Mouse (Mus musculus): ENCODE results near the gene Galt. TPM values are rescaled to one million over a fixed set of nuclear protein-coding genes. Genes with fewer than 3 reads are reported as not detected.
"Not testable (repeated sequence)": the region's sequence is repeated elsewhere in the genome, so short reads cannot be mapped to it uniquely, and the experiment has no call there.

The Galt gene
- total RNA-seq, 2 experiments from 2014 or later, result 52.2 to 54.3 TPM

DNA sequence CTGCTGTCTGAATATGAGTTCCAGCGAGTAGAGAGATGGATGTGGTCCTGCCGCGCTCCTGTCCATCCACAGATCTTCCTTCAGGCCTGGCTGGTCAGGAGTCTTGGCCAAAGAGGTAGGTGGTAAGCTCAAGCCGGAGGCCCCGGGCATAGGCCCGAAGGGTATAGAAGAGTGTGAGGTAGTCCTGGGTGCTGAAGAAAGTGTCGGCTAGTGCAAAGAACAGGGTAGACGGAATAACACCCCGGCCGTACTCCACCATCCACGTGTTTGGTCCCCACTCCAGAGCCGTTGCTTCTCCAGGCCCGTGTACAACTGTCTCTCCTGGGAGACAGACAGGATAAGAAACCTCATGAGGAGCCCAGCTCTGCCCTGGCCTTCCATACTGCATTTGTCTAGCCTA is 15.8 kb upstream of the Galt start:
- DNase-seq (ENCODE audit: low spot score in 2 of 2), result no peak

DNA sequence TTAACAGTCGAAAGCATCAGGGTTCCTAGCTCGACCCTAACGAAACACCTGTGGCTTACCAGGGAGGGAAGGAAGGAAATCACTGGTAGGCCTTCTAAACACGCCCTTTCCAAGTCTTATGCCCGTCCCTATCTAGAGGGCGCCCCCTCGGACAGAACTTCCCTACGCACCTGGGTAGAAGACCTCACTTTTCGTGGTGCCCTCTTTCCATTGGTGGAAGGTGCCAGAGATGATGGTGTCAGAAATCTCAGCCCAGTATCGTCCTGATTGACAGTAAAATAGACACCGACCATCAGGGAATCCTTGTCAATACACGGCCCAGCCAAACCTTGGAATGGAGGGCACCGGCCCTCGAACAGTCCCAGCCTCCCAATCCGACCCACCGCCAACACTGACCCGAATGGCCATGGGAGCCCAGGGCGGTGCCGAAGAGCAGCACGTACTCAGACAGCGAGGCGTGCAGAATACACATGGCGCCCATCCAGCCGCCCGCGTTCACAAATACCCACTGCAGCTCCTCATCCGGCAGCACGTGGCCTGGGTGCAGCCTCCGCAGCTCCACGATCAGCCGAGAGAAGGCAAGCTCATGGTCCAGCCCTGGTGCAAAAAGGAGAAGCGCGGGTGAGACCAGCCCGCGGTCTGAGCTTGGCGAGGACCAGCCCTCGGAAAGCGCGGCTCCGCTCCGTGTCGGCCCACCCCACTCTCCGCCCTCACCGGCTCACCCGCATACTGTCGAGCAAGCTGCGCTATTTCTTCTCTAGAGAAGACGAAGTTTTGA is 14.5 kb upstream of the Galt start:
- DNase-seq (ENCODE audit: low spot score in 2 of 2), result peak in 1 of 2 experiments; percentile 83

DNA sequence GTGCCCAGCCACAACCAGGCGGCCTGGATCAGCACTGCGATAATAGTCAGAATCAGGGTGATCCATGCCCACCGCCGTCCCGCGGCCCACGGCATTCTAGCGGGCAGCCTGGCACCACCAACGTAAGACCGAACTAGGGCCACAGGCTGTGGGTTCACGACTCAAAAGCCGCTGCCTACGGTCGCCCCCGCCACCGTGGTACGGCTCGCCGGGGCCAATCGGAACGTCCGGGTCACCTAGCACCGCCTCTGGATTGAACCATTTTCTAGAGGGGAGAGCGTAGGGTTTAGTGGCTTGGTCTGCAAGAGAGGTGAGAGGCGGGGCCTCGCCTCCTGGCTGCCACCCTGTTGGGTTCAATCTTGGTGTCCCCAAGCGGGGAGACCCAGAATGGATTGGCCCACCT is 13.9 kb upstream of the Galt start:
- peak; percentile 92 to 97 for DNase-seq (ENCODE audit: low spot score in 2 of 2)

DNA sequence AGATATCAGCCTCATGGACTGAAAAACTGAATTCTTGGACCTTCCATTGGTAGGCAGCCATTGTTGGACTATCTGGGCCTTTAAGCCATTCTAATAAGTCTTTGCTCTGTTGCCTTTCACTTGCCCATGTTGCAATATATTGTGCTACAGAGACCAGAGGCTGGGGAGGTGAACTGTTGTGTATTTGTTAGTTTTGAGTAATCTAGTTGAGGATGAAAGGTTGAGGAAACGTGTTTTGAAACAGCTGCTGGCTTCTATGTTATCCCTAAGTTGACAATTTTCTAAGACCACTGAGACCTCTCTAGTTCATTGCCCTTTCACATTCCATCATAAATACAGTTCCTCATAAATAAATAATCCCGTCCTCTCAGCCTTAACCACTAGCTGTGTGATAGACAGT is 10.9 kb upstream of the Galt start:
- no peak for DNase-seq (ENCODE audit: low spot score in 2 of 2)

DNA sequence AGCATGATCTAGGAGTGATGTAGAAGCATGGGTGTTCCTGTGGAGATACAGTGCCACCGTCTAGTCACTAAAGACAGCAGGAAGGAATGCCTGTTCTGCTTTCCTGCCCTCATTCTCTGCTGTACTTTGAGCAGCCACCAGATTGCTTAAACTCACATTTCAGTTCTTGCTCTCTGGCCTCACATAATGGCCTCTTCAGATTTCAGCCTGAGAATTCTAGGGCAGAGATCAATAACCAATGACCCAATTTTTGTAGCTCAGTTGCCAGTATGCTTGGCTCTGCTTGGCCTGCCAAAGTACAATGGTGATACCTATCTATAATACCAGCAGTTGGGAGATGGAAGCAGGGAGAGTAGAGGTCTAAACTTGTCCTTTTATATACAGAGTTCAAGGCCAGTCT is 10.0 kb upstream of the Galt start:
- no peak for DNase-seq (ENCODE audit: low spot score in 2 of 2)

DNA sequence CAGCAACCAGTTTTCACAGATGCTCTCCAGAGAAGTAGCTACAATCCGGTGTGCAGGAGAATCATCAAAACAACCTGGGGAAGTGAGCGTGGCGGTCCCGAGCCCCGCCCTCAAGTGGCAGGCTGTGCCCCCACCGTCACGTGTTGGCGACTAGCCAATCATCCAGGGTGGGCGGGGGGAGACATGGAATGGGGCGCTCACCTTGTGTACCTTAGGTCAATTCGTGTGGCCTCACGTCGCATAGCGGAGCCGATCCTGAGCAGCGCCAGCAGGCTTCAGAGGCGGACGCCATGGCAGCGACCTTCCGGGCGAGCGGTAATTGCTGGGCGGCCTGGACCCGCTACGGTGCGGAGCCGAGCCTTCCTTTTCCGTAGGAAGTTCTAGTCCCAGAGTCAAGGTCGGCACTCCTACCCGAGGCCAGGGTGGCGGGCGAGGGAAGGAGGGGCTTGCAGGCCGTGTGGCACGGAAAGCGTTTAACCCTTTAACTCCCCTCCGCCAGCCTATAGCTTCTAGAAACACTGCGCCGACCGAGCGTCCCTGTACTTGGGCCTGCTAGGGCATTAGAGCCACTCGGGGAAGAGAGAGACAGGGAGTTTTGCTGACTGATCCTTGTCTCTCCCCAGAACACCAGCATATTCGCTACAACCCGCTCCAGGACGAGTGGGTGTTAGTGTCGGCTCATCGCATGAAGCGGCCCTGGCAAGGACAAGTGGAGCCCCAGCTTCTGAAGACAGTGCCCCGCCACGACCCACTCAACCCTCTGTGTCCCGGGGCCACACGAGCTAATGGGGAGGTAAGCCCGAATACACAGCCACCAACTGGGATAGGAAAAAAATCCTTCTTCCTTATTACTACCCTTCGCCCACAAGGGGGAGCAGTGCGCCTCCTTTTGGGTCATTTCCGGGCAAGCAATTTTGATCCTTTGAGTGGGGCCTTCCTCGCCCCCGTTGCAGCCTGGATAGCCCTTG is 594 bp downstream of the Galt start, which contains the start of gene Sigmar1:
Sigmar1 (minus strand) TSS at position 820 of the 968 bp plus-strand sequence.
- DNase-seq (ENCODE audit: low spot score in 2 of 2), result peak; percentile 70 to 87

DNA sequence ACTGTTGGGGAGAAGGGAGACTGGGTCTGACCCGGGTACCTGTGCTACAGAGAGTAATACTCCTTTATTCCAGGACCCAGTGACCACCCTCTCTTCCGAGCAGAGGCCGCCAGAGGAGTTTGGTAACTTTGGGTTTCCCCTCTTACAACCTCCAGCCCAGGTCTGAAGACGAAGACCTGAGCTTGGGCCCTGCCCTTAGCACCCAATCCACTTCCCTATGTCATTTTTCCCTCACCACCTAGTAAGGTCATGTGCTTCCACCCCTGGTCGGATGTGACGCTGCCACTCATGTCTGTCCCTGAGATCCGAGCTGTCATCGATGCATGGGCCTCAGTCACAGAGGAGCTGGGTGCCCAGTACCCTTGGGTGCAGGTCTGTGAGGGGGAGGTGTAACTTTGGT is 1.4 kb downstream of the Galt start:
- DNase-seq (ENCODE audit: low spot score in 2 of 2), result no peak

DNA sequence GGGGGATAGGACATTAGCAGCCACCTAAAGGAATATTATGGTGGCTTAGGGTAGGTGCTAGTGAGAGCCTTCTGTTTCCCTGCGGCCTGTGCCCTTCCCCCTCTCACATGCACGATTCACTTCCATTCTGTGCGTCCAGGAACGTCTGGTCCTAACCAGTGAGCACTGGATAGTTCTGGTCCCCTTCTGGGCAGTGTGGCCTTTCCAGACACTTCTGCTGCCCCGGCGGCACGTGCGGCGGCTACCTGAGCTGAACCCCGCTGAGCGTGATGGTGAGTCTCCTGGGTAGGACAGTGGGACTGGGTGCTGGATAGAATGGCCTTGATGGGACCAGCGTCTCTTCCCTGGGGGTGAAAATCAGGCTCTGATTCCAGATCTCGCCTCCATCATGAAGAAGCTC is 2.3 kb downstream of the Galt start:
- no peak for DNase-seq (ENCODE audit: low spot score in 2 of 2)

DNA sequence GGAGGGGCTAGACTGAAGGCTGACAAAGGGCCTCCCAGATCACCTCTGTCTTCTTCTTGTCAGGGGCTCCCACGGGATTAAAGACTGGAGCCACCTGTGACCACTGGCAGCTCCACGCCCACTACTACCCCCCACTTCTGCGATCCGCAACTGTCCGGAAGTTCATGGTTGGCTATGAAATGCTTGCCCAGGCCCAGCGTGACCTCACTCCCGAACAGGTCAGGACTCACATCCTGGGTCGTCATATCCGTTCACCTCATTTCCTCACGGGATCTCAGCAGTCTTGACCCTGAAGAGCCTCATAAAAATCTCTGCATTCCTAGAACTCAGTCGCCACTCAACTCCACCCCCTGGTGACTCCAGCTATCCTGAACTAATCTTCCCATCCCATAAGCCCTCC is 3.0 kb downstream of the Galt start:
- no peak for DNase-seq (ENCODE audit: low spot score in 2 of 2)

DNA sequence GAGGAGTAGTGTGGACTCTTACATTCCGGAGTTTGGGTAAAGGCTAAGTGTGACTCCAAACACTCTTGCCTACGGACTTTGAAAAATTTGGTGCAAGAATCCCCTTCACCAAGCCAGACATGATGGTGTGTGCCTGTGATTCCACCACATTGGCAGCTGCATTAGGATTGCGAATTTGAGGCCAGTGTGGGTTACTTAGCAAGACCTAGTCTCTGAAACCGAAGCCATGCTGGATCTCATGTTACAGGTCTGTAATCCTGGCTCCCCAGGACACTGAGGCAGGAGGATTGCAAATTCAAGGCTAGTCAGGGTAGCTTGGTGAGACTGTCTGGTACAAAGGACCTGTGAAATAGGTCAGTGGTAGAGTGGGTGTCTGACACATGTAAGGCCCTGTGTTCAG is 3.7 kb downstream of the Galt start:
- DNase-seq (ENCODE audit: low spot score in 2 of 2), result no peak

DNA sequence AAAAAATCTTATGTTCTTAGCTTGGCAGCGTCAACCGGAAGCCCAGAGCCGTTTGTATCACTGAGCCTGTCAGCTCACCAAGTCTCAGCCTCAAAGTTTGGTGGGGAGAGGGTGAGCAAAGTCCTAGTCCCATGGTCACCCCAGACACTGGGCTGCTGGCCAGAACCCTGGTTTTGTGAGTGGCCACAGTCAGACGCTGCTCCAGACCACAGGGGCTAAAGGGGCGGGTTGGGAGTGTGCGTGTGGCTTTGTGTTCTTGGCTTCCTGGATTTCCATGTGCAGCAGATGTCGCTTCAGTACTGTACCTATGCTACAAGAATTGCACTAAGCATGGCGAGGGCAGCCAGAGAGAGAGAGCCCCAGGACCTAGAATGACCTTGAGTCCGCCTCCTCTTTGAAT is 4.2 kb downstream of the Galt start:
- DNase-seq (ENCODE audit: low spot score in 2 of 2), result no peak

DNA sequence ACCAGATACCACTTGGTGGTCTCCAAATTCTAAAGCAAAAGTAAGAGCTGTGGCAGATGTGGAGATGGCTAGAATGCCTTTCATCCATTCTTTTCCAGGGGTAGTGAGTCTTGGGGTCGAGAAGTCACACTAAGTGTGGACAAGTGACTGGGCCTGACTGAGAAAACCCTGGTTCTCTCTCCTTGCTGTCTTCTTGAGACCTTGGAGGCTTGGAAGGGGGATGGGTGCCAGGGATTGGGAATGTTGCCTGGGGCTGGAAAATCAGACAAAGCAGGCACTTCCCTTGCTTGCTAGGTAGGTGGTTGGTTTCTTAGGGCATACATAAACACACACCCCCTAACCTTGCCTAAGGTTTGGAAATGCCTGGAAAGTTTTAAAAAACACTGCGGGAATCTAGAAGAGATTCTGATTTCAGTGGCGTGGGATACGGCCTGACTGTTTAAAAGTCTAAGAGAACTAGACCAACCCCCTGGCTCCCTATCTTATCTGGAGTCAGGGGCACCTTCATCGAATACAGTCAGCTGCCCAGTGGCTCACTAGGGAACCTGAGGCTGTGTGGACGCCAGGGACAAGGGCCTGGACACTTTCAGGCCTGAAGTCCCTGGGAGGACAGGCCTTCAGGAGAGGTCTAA is 4.7 kb downstream of the Galt start:
- DNase-seq (ENCODE audit: low spot score in 2 of 2), result no peak

DNA sequence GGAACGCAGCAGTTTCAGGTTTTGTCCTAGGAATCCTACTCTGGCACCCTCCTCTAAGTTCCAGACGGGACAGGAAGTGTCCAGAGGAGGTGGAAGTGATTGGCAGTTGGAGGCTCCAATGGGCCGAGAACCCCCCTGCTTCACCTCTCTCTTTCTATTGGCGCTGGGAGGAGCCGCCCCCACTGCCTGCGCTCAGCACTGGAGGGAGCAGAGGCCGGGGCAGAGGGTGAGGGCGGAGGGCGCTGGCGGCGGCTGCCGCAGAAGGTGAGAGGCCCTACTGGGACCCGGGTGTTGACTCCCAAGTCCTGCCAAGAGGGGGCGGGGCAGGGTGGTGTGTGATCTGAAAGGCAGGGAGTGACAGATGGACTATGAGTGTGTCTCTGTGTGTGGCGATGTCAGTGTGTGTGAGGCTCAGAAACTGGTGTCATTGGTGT is 5.3 kb downstream of the Galt start:
- peak; percentile 59 to 74 for DNase-seq (ENCODE audit: low spot score in 2 of 2)

DNA sequence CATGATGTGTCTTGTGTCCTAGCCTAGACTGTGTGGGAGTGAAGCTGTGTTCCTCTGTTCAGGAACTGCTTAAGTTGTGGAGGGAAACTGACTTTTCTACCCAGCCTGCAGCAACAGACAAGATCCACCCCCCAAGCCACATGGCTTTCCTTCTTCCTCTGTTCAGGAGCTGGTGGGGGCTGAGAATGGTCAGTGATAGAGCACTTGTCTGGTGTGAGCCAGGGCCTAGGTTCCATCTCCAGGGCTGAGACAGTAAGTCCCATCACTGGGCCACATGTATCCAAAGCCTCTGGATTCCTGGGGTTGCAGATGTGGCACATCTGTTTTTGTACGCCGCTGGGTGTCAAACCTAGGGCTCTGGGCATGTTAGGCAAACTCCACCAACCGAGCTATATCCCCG is 5.9 kb downstream of the Galt start:
- no peak for DNase-seq (ENCODE audit: low spot score in 2 of 2)

DNA sequence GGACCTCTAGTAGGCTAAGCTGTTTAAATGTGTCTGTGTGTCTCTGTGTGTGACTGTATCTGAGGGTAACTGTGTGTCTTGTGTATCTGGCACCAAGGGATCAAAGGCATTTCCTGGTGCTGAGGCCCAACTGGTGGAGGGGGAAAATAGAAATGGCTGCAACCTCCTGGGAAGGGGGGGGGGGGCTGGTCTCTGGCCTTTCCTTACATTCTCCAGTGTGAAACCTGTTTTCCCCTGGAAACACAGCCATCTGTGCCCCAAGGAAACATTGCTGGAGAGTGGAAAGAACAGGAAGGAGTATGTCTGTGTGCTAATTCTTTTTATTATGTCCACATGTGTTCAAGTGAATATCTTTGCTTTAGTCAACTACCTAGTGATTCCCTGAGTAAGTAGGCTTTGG is 6.7 kb downstream of the Galt start:
- no peak for DNase-seq (ENCODE audit: low spot score in 2 of 2)

DNA sequence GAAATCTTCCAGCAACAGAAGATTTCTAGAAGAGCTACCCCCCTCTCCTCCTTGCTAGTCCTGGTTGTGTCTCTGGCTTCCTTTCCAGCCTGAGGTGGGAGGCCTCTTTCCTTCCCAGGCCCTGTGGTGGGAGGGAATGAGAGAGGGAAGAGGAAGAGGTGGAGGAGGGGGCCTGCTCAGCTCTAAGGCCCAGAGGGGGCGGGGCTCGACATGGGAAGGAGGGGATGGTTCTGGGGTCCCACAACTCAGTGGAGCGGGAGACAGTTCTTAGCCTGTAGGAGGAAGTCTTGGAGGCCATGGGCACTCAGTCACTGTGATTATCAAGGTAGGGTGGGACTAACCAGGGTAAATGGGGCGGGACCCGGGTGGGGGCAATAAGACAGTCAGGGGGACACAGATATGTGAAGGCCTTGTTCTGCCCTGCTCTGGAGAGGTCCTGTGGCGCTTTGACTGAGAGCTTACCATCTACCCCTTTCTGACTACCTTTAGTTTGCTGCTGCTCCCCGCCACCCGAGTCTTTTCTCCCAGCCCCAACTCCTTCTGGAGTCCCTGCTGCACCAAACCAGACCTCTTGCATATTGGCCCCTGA is 7.2 kb downstream of the Galt start:
- DNase-seq (ENCODE audit: low spot score in 2 of 2), result no peak

DNA sequence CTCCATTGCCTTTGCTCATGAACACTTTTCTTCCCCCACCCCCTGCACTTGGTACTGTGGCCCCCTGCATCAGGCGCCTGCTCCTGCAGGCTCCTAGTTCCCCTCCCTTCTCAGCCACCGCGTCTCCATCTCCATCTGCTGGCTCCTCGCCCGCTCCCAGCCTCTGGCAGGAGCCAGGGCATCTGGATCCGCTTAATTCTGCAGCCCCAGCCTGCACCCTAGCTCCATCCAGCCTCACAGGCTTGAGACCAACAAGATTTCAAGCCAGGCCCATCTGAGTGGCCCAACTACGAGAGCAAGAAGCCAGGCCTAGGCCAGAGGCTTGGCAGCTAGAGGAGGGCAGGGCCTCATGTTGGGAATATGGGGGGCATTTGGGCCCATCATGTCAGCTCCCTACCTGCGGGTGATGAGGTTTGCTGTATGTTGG is 7.7 kb downstream of the Galt start:
- DNase-seq (ENCODE audit: low spot score in 2 of 2), result not testable (repeated sequence)

DNA sequence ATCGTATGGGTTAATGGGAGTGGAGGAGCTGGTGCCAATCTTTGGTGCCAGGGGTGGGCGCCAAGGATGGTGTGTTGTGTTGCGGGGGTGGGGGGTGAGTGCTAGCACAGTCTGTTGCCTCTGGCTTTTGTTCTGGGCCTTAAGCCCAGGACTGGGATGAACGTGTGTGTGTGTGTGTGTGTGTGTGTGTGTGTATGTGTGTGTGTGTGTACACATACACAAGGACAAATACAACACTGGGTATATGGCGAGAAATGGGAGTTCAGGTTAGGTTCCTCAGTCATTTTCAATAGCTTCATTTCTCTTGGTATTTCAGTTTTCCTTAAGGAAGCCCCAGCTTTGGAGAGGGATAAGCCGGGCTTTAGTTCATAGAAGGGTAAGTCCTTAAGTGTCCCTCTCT is 8.1 kb downstream of the Galt start:
- DNase-seq (ENCODE audit: low spot score in 2 of 2), result not testable (repeated sequence)

DNA sequence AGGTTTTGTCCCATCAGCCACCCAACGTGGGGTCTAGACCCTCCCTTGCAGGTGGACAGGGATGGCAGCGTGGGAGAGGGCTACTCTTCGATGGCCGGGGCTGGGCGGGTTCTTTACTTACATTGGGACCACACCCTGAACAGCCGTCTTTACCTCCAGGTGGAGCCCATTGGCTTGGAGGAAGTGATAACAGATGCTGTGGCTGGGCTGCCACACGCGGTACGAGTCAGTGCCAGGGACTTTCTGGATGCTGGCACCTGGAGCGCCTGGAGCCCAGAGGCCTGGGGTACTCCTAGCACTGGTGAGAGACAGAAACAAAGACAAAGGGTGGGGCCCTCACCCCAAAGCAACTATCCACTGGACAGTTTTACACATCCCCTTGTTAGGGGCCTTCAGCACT is 12.3 kb downstream of the Galt start:
- DNase-seq (ENCODE audit: low spot score in 2 of 2), result not testable (repeated sequence)

DNA sequence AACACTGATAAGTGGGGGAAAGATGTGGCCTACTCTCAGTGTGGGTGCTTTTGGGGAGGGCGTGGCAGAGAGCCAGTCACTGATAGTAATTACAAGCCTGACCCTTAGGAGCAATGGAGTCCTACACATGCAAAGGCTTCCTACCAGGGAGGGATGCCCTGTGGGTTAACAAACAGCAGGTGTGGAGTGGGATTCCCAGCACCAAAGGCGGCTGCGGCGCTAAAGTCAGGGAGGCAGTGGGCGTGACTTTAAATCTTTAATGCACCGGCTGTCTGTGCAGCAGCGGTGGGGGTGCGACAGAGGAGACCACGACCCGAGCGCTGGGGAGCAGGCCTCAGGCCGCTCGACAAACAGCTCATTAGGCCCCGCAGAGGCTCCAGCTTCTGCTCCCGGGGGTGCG is 17.9 kb downstream of the Galt start:
- not testable (repeated sequence) for DNase-seq (ENCODE audit: low spot score in 2 of 2)

DNA sequence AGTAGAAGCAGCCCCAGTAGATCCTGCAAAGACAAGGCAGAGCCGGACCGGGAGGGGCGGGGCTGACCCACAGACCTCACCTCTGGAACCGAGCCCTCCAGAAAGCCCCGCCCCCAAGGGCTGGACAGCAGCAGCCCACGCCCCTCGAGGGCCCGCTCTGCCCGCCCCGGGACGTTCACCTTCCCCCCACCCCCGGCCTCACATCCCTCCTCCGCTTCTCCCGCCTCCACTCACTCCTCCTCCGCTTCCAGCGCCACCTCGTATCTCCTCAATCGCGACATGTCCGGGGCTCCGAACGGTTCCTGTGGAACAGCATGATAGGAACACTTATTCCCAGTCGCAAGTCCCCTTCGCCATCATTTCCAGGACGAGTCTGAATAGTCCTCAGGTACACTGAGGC is 18.5 kb downstream of the Galt start:
- peak in 1 of 2 experiments; percentile 39 for DNase-seq (ENCODE audit: low spot score in 2 of 2)
